Mouse (Mus musculus) heart, embryonic 16.5 days (tissue): ENCODE data around the gene Tesk2. TPM values are rescaled to one million over a fixed set of nuclear protein-coding genes. Genes with fewer than 3 reads are reported as not detected.

Experiments used
- ATAC-seq: fragments of 200-750 bp; cut with Nextera tagmentation; replicated peaks from 2 replicates; pipeline ENCODE4 v1.8.0; 2017; ENCODE audit warnings: moderate number of reproducible peaks; ENCODE audit not compliant: insufficient read depth, low FRiP score; ENCODE audit errors: extremely low read depth
- H3K27ac ChIP-seq: fragments of 300-500 bp; sonication (generic); 2 replicates; pipeline ENCODE4 v1.5.1; 2014; ENCODE audit warnings: mild to moderate bottlenecking, low read length, control low read depth, moderate library complexity
- H3K27me3 ChIP-seq: fragments of 300-500 bp; sonication (generic); 2 replicates; pipeline ENCODE4 v1.6.1; 2014; ENCODE audit warnings: low read length, mixed read lengths; ENCODE audit not compliant: control insufficient read depth, insufficient read depth
- H3K36me3 ChIP-seq: fragments of 300-500 bp; sonication (generic); 2 replicates; pipeline ENCODE4 v1.6.1; 2014; ENCODE audit not compliant: control insufficient read depth, insufficient read depth
- H3K4me1 ChIP-seq: fragments of 300-500 bp; sonication (generic); 2 replicates; pipeline ENCODE4 v1.6.1; 2014; ENCODE audit warnings: low read length, mixed read lengths; ENCODE audit not compliant: control insufficient read depth, insufficient read depth
- H3K4me2 ChIP-seq: fragments of 300-500 bp; sonication (generic); 2 replicates; pipeline ENCODE4 v1.6.1; 2014; ENCODE audit warnings: low read depth, mild to moderate bottlenecking, control low read depth, low read length
- H3K4me3 ChIP-seq: fragments of 300-500 bp; sonication (generic); 2 replicates; pipeline ENCODE4 v1.5.1; 2014; ENCODE audit warnings: mild to moderate bottlenecking, control low read depth, low read length
- H3K9ac ChIP-seq: fragments of 300-500 bp; sonication (generic); 2 replicates; pipeline ENCODE4 v1.6.1; 2014; ENCODE audit warnings: low read length, control low read depth
- H3K9me3 ChIP-seq: fragments of 300-500 bp; sonication (generic); replicated peaks from 2 replicates; pipeline ENCODE4 v1.6.1; 2016; ENCODE audit warnings: low read length; ENCODE audit not compliant: control insufficient read depth
- whole genome bisulfite sequencing: fragments of 180-500 bp; shearing (Covaris S2); extraction: QIAGEN DNeasy Blood & Tissue Kit; methylation state at CpG from one replicate; pipeline ENCODE4 v1.1.7; 2014; 5-methylcytosine and 5-hydroxymethylcytosine counted together
- polyA plus RNA-seq: library from polyadenylated mRNA; unstranded; fragments of >200 nt; fragmentation: Nextera tagmentation; extraction: Ambion mirVana; gene quantifications from 2 replicates; pipeline ENCODE4 v1.2.1, GENCODE M21; 2015

Tesk2 gene
- polyA plus RNA-seq, 1 experiment from 2014 or later: 3.3 TPM

DNA sequence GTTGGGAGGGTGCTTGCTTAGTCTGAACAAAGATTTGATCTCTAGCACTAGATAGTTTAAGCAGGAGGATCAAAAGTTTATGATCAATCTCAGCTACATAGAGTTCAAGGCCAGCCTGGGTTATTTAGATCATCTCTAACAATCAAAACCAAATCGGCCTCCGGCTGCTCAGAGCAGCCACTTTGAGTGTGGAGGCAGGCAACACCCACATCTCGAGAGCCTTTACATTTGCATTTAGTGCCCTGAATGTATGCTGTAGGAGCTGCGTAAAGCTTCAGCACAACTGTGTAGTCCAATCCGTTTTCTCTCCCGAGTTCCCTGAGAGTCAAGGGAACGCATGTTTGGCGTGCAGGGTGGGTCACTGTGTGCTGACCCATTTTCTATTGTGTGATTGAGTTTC is 71.7 kb downstream of the Tesk2 start:
- no peak overlapping the region for H3K4me2 ChIP-seq
- H3K9me3 ChIP-seq: no peaks in the 10 kb centered on the region
- peaks cover 13% of the 10 kb centered on the region for H3K4me1 ChIP-seq
- H3K9ac ChIP-seq: no peak overlapping the region
- WGBS: 84% methylated on average over 8 of the region's 8 CpGs
- H3K36me3 ChIP-seq: no peaks in the 10 kb centered on the region
- no peak overlapping the region for H3K4me3 ChIP-seq
- no peaks in the 10 kb centered on the region for H3K27me3 ChIP-seq
- ATAC-seq: no peak
- no peak overlapping the region for H3K27ac ChIP-seq

DNA sequence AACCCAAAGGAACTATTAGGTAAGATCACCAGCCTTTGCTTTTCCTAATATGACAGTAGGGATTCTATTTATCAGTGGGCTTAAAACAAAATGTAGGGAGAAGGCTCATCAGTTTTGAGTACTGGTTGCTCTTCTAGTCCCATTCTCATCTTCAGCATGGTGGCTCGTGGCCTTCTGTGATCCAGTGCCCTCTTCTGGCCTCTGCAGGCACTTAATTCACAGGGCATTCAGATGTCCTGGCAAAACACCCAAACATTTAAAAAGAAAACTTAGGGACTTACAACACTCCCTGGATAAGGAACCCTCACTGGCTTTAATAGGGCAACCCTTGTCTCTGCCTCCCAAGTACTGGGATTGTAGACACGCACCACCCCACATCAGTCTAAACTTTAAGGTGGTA is 73.5 kb downstream of the Tesk2 start:
- 70% methylated on average over 2 of the region's 2 CpGs for WGBS

DNA sequence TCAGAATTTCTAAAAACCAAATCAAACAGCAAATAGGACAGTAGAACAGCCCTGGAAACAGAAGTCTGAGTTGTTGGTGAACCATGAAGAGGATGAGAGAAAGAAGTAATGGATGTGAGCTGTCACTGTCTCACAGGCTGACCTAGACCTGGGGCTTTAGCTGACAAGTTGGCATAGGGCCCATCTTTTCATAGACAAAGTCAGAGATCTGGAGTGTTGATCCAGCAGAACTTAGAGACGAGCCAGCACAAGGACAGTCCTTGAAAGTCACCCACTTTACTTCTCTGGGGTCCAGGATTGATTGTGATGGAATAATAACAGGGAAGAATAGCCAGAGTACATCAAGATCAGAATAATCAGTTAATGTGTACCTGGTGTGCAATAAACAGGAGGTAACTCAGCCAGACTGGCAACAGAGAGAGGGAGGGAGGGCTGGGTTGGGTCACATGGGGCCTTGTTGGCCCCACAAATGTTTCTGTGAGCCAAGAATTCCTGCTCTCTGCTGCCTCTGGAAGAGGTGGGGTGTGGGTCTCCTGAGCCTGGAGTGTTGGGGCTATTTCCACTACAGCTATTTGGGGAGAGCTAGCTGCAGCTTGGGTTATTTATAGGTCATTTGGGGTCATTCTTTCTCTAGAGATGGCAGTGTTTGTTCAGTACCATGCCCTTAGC is 75.8 kb downstream of the Tesk2 start:
- peak; percentile 93 for ATAC-seq
- H3K36me3 ChIP-seq: no peaks in the 10 kb centered on the region

More for the DNA sequence above, 73.5 kb downstream of the Tesk2 start:
- Histone ChIP-seq H3K27me3 (no peaks in the 10 kb centered on the region), H3K4me3 (no peak overlapping the region), H3K36me3 (no peaks in the 10 kb centered on the region), H3K4me2 (no peak overlapping the region), H3K9ac (no peak overlapping the region), H3K27ac (no peak overlapping the region), H3K4me1 (peaks cover 9% of the 10 kb centered on the region), H3K9me3 (no peaks in the 10 kb centered on the region)
- no peak for ATAC-seq

DNA sequence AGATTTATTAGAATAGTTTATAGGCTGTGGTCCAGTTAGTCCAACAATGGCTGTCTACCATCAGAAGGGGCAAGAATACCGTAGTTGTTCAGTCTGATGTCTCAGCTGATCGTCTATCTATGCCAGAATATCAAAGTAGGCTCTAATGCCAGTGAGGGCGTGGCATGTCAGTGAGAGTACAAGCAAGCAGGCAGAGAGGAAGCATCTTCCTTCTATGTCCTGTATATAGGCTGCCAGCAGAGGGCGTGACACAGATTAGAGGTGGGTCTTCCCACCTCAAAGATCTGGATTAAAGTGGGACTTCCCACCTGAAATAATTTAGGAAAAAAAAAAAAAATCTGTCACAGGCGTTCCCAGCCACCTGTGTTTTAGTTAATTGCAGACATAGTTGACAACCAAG is 79.2 kb downstream of the Tesk2 start:
- H3K9me3 ChIP-seq: no peaks in the 10 kb centered on the region
- WGBS: 33% methylated on average over 5 of the region's 5 CpGs
- no peak overlapping the region for H3K27ac ChIP-seq
- no peak overlapping the region for H3K4me2 ChIP-seq
- peaks cover 9% of the 10 kb centered on the region for H3K4me1 ChIP-seq
- H3K9ac ChIP-seq: no peak overlapping the region
- ATAC-seq: no peak
- peaks cover 19% of the 10 kb centered on the region for H3K36me3 ChIP-seq
- H3K4me3 ChIP-seq: no peak overlapping the region
- no peaks in the 10 kb centered on the region for H3K27me3 ChIP-seq

More for the DNA sequence above, 75.8 kb downstream of the Tesk2 start:
- H3K9ac ChIP-seq: no peak overlapping the region
- WGBS: 30% methylated on average over 1 of the region's 1 CpGs
- H3K4me3 ChIP-seq: no peak overlapping the region
- peak overlapping the region; percentile 37 for H3K4me2 ChIP-seq
- H3K4me1 ChIP-seq: peaks cover 9% of the 10 kb centered on the region
- no peaks in the 10 kb centered on the region for H3K27me3 ChIP-seq
- H3K27ac ChIP-seq: peak overlapping the region; percentile 90
- H3K9me3 ChIP-seq: no peaks in the 10 kb centered on the region

DNA sequence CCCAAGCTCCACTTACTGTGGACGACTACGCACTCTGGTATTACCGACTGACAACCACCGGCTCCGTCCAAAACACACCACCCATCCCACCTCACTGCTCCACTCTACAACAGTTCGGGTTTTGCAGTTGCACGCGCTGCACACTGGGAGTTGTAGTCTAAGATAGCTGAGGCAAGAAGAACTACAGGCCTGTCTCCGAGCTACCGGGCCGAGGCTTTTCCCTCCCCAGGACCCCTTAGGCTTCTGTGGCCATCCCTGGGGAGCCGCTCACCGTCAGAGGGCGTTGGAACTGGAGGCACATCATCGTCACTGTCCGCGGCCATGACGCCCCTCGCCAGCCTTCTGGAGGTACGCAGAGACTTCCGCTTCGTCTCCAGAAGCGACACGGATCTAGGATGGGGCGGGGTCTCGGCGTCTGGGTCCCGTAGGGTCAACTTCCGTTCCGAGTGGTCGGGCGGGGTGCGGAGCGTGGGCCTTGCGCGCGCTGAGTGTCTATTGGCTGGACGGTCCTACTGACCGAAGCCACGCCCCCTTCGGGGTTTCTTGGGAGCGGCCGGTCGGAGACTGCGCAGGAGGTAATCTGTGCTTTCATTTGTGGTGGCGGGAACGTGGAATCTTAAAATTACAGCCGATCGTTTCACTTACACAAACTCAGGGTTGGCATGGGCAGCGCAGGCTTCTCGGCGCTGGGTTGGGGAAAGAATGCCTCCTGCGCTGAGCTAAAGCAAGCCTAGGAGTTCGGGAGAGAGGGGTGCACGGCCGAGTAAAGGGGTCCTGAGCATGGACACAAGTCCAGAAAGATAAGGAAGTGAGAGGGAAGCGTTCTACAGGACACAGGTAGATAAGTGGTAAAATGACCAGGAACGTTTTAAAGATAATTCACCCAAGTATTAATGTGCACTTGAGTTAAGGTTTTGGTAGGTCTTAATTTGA is 86.7 kb downstream of the Tesk2 start, which contains the start of the genes Toe1 and Mutyh:
Gene Toe1, minus strand, starts transcription at position 444 of the 933 bp plus-strand sequence.
Gene Mutyh, plus strand, starts transcription at position 527 of the 933 bp plus-strand sequence.
- no peaks in the 10 kb centered on the region for H3K27me3 ChIP-seq
- no peaks in the 10 kb centered on the region for H3K9me3 ChIP-seq
- H3K4me3 ChIP-seq: peak within 1 kb of the TSS; percentile 90
- peak within 1 kb of the TSS; percentile 89 for H3K9ac ChIP-seq
- WGBS: under 1% methylated on average over 58 of the region's 58 CpGs
- peak; percentile 100 for ATAC-seq
- peaks cover 11% of the 10 kb centered on the region for H3K4me1 ChIP-seq
- H3K36me3 ChIP-seq: peaks cover 23% of the 10 kb centered on the region
- H3K4me2 ChIP-seq: peak within 1 kb of the TSS; percentile 56
- H3K27ac ChIP-seq: peak within 1 kb of the TSS; percentile 91

DNA sequence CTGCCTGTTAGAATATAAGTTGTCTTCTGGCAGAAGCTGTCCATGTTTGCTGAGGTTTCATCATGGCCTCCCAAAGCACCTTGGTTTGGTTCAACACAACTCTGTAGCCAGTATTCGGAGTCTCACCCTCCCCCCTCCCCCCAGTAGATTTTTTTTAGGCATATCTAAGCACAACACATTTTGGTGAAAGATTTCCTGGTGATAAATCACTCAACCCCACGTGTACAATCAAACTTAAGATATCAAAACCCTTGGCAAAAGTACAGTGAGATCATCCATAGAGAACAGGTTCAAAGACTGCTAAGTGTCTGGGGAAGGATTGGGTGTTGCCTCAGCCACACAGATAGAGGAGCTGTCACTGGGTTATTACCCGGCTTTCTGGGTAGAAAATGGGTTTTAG is 90.3 kb downstream of the Tesk2 start:
- no peaks in the 10 kb centered on the region for H3K27me3 ChIP-seq
- no peaks in the 10 kb centered on the region for H3K9me3 ChIP-seq
- H3K4me3 ChIP-seq: no peak overlapping the region
- peaks cover 11% of the 10 kb centered on the region for H3K4me1 ChIP-seq
- H3K9ac ChIP-seq: no peak overlapping the region
- ATAC-seq: no peak
- H3K27ac ChIP-seq: no peak overlapping the region
- H3K4me2 ChIP-seq: no peak overlapping the region
- 63% methylated on average over 3 of the region's 3 CpGs for WGBS
- H3K36me3 ChIP-seq: no peaks in the 10 kb centered on the region

DNA sequence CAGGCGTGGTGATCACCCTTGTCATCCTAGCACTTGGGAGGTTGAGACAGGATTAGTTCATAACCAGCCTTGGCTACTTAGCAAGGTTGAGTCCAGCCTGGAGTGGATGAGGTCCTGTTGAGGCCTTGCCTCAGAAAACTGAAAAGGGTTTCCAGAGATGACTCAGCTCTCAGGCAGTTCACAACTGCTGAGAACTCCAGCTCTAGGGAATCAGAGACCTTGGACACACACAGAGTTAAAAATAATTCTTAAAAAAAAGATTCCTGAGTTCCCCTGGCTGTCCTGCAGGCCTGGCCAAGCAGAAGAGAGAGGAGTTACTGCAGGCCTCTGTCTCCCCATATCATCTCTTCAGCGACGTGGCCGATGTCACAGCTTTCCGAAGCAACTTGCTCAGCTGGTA is 94.5 kb downstream of the Tesk2 start:
- no peaks in the 10 kb centered on the region for H3K9me3 ChIP-seq
- H3K4me3 ChIP-seq: no peak overlapping the region
- H3K36me3 ChIP-seq: no peaks in the 10 kb centered on the region
- 70% methylated on average over 5 of the region's 5 CpGs for WGBS
- H3K4me2 ChIP-seq: no peak overlapping the region
- H3K27ac ChIP-seq: no peak overlapping the region
- peaks cover 4% of the 10 kb centered on the region for H3K27me3 ChIP-seq
- no peak overlapping the region for H3K9ac ChIP-seq
- no peak for ATAC-seq
- H3K4me1 ChIP-seq: no peaks in the 10 kb centered on the region

DNA sequence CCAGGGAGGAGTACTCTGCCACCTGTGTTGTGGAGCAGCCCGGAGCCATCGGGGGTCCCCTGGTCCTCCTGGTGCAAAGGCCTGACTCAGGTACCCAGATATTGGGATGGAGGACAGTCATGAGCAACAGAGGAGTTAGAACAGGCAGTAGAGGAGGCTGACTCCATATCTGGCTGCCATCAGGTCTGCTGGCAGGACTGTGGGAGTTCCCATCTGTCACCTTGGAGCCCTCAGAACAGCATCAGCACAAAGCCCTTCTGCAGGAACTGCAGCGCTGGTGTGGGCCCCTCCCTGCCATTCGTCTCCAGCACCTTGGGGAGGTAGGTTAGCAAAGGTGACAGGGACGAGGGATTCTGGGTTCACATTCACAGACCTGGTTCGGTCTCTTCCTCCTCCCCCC is 96.7 kb downstream of the Tesk2 start:
- 88% methylated on average over 6 of the region's 6 CpGs for WGBS
- H3K9me3 ChIP-seq: no peaks in the 10 kb centered on the region
- no peak for ATAC-seq
- no peak overlapping the region for H3K4me3 ChIP-seq
- no peak overlapping the region for H3K9ac ChIP-seq
- no peak overlapping the region for H3K27ac ChIP-seq
- H3K36me3 ChIP-seq: no peaks in the 10 kb centered on the region
- no peak overlapping the region for H3K4me2 ChIP-seq
- 0 out of 2 replicates have a peak, but pooled peaks cover 4% of the 10 kb centered on the region for H3K4me1 ChIP-seq
- peaks cover 9% of the 10 kb centered on the region for H3K27me3 ChIP-seq
